Mouse (Mus musculus): ENCODE measurements around the gene Tnpo3.

GRCm38 (mm10) chr6:29581202-29581601, 28.5 kb downstream of the Tnpo3 start:
- TF ChIP-seq CTCF (IDR thresholded peaks at IDR 0.05; ENCODE audit: borderline replicate concordance, extremely low read depth, insufficient read depth, insufficient read length): no peak
- no peak for TF ChIP-seq POLR2A (IDR thresholded peaks at IDR 0.05; ENCODE audit: borderline replicate concordance, extremely low read depth, insufficient read depth, insufficient read length, poor library complexity, severe bottlenecking)

All from brain, embryonic 14.5 days (tissue).